Mouse (Mus musculus): ENCODE measurements around the gene Ccdc51.

DNA sequence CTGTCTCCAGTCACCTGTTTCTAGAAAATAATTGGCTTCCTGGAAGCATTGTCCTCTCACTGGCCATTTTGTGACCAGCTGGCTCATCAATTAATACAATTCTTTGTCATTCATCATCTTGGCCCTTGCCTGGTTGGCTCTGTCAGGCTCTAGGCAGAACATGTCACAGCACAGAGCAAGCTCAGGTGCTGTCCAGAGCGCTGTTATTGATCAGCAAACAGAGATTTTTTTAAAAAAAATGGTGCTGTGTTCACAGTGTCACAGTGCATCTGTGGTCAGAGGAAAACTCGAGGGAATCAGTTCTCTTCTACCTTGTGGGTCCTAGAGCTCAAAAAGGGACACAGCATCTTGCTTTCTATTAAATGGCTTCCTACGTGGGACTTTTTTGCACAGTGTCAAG is 43.2 kb downstream of the Ccdc51 start:
- TF ChIP-seq MYOG (IDR thresholded peaks at IDR 0.05; ENCODE audit: control insufficient read depth, extremely low read depth, insufficient read length) (no peak), CTCF (IDR thresholded peaks at IDR 0.05; ENCODE audit: control insufficient read depth, insufficient read depth, insufficient read length) (no peak), USF1 (IDR thresholded peaks at IDR 0.05; ENCODE audit: low read depth) (no peak), MAX (IDR thresholded peaks at IDR 0.05) (no peak), MYOD1 (IDR thresholded peaks at IDR 0.05; ENCODE audit: control insufficient read depth, insufficient read length, low read depth) (no peak)
